Mouse (Mus musculus) heart, postnatal 0 days (tissue): Measurements from ENCODE around the gene Gm20662.

ENCODE experiments used
- CTCF ChIP-seq: IDR thresholded peaks from 2 replicates; pipeline ENCODE4 v1.5.1; 2016; ENCODE audit warnings: antibody characterized with exemption, control low read depth, low read depth
- EP300 ChIP-seq: IDR thresholded peaks from 2 replicates; pipeline ENCODE4 v1.6.1; 2016; ENCODE audit warnings: antibody characterized with exemption, low read depth

DNA sequence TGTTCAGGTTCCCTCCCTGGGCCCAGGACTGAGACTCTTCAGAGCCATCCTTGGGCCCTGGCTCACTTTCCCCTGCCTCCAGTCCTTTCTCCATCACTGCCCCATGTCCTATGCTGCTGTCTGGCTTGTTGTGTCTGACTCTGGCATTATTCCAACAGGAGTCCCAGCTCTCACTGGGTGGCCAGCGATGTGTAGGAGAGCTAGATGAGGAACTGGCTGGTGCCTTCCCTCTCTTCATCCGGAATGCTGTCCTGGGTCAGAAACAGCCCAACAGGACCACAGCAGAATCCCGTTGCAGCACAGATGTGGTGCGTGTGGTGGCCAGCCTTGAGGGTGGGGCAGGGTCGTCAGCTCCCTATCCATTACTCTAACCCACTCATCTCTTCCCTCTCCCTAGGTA lies 25.8 kb upstream of the Gm20662 start:
- TF ChIP-seq EP300 (no peak), CTCF (no peak)
